Mouse (Mus musculus) thymus, adult 2 months (tissue): Measurements from ENCODE around the gene Klf2. TPM values are rescaled to one million over a fixed set of nuclear protein-coding genes. Genes with fewer than 3 reads are reported as not detected.

Experiments
- DNase-seq: peaks from one replicate; pipeline ENCODE4 v3.0.0; 2021
- H3K27ac ChIP-seq: fragments of 200-500 bp; 2 replicates; pipeline ENCODE4 v1.5.1; 2012; ENCODE audit warnings: low read length, control low read depth; ENCODE audit not compliant: control insufficient read depth, insufficient read depth
- H3K27me3 ChIP-seq: fragments of 200-500 bp; 2 replicates; pipeline ENCODE4 v1.6.1; 2012; ENCODE audit warnings: mild to moderate bottlenecking, low read length, moderate library complexity, mixed read lengths; ENCODE audit not compliant: control insufficient read depth, insufficient read depth
- H3K36me3 ChIP-seq: fragments of 200-500 bp; 2 replicates; pipeline ENCODE4 v1.6.1; 2012; ENCODE audit warnings: mild to moderate bottlenecking, low read length, moderate library complexity; ENCODE audit not compliant: control insufficient read depth, insufficient read depth
- H3K4me1 ChIP-seq: fragments of 200-500 bp; replicated peaks from 2 replicates; pipeline ENCODE4 v1.6.1; 2012; ENCODE audit warnings: low read length; ENCODE audit not compliant: control insufficient read depth, insufficient read depth
- H3K4me3 ChIP-seq: fragments of 200-500 bp; 2 replicates; pipeline ENCODE4 v1.5.1; 2012; ENCODE audit warnings: mild to moderate bottlenecking, low read length, control low read depth, moderate library complexity; ENCODE audit not compliant: control insufficient read depth, insufficient read depth
- CTCF ChIP-seq: fragments of 200-500 bp; IDR thresholded peaks from 2 replicates; pipeline ENCODE4 v1.5.1; 2012; ENCODE audit warnings: mild to moderate bottlenecking, control low read depth, low read length, moderate library complexity, borderline replicate concordance; ENCODE audit not compliant: control insufficient read depth, poor library complexity, insufficient read depth; ENCODE audit errors: extremely low read depth
- POLR2A ChIP-seq: fragments of 200-500 bp; IDR thresholded peaks from 2 replicates; pipeline ENCODE4 v1.6.1; 2012; ENCODE audit warnings: mild to moderate bottlenecking, low read length, control low read depth, moderate library complexity; ENCODE audit not compliant: control insufficient read depth, poor library complexity, insufficient read depth; ENCODE audit errors: extremely low read depth
- WGBS: fragments of 180-500 bp; shearing (Covaris S2); methylation state at CpG from one replicate; pipeline ENCODE4 v1.1.7; 2018; 5-methylcytosine and 5-hydroxymethylcytosine counted together
- polyA plus RNA-seq: library from polyadenylated mRNA; depleted of rRNA; stranded (reverse); fragments of >200 nt; gene quantifications from 2 replicates; pipeline ENCODE4 v1.2.3, GENCODE M21; 2012

The Klf2 gene
- polyA plus RNA-seq, 1 experiment: 62.1 TPM

DNA sequence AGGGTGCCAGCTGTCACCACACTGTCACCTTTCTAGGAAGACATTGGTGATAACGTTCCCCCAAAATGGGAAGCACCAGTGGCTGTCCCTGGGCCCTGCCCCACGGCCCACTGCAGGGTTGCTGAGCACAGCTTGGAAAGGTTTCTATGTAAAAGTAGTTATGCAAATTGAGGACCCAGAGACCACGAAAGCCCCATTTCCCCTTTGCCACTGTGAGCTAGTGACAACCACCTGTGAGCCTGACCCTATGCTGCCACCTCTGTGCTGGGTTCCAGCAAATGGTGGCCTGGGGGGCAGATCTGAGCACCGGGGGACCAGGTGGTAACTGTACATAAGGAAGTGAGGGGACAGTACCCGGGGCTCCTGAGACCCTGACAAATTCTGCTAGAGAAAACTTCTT is 45.0 kb upstream of the Klf2 start:
- Histone ChIP-seq H3K4me3 (no peak overlapping the region), H3K4me1 (peaks cover 37% of the 10 kb centered on the region), H3K36me3 (no peaks in the 10 kb centered on the region), H3K27me3 (no peaks in the 10 kb centered on the region), H3K27ac (no peak overlapping the region)
- TF ChIP-seq CTCF (no peak), POLR2A (no peak)
- DNase-seq: peak; percentile 29
- 11% methylated on average over 5 of the region's 5 CpGs for WGBS

DNA sequence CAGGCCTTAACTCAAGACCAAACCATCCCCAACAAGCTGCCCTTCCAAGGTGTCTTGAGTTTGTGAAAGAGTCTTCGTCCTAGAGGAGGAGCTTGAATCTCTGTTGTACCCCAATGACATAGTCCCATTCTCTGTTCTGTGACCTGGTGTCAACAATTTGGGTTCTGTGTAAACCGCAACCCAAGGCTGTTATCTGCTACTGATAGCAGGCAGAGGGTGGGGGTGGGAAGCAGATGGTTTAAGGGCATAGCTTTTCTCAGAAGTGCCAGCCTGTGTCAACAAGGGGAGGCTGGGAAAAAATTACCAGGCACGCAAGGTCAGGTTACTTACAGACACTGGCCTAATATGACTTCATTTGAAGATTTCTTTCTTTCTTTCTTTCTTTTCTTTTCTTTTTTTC is 41.6 kb upstream of the Klf2 start:
- DNase-seq: no peak
- no peaks in the 10 kb centered on the region for H3K27me3 ChIP-seq
- no peak overlapping the region for H3K4me3 ChIP-seq
- WGBS: 15% methylated on average over 3 of the region's 3 CpGs
- no peak overlapping the region for H3K27ac ChIP-seq
- TF ChIP-seq CTCF: no peak
- no peak for TF ChIP-seq POLR2A
- H3K4me1 ChIP-seq: peaks cover 51% of the 10 kb centered on the region
- H3K36me3 ChIP-seq: no peaks in the 10 kb centered on the region

- Histone ChIP-seq H3K27ac (no peak overlapping the region), H3K4me1 (peaks cover 40% of the 10 kb centered on the region), H3K36me3 (no peaks in the 10 kb centered on the region), H3K27me3 (no peaks in the 10 kb centered on the region), H3K4me3 (no peak overlapping the region)
- WGBS: 8% methylated on average over 7 of the region's 7 CpGs
- DNase-seq: peak; percentile 91
- TF ChIP-seq CTCF: 0 out of 2 replicates have a peak, but pooled peaks have one; percentile 38
- TF ChIP-seq POLR2A: 0 out of 2 replicates have a peak, but pooled peaks have one; percentile 5
These were observed 39.7 kb upstream of the Klf2 start for GRCm38 (mm10) chr8:72279151-72279550.

- H3K4me1 ChIP-seq: peaks cover 40% of the 10 kb centered on the region
- TF ChIP-seq CTCF: no peak
- TF ChIP-seq POLR2A: no peak
- H3K4me3 ChIP-seq: no peak overlapping the region
- no peak overlapping the region for H3K27ac ChIP-seq
- no peaks in the 10 kb centered on the region for H3K27me3 ChIP-seq
- WGBS: 21% methylated on average over 3 of the region's 3 CpGs
- DNase-seq: no peak
- no peaks in the 10 kb centered on the region for H3K36me3 ChIP-seq
These were observed 37.2 kb upstream of the Klf2 start for GRCm38 (mm10) chr8:72281634-72282033.

- no peak overlapping the region for H3K27ac ChIP-seq
- no peaks in the 10 kb centered on the region for H3K36me3 ChIP-seq
- WGBS: 22% methylated on average over 4 of the region's 4 CpGs
- H3K4me1 ChIP-seq: peaks cover 12% of the 10 kb centered on the region
- H3K4me3 ChIP-seq: no peak overlapping the region
- no peaks in the 10 kb centered on the region for H3K27me3 ChIP-seq
- TF ChIP-seq POLR2A (no peak), CTCF (no peak)
- DNase-seq: no peak
These were observed 33.5 kb upstream of the Klf2 start for GRCm38 (mm10) chr8:72285285-72285684.

GRCm38 (mm10) chr8:72289051-72289450 is 29.8 kb upstream of the Klf2 start:
- H3K27ac ChIP-seq: no peak overlapping the region
- no peak for DNase-seq
- no peak overlapping the region for H3K4me3 ChIP-seq
- TF ChIP-seq POLR2A: no peak
- TF ChIP-seq CTCF: no peak
- peaks cover 11% of the 10 kb centered on the region for H3K4me1 ChIP-seq
- no peaks in the 10 kb centered on the region for H3K36me3 ChIP-seq
- no peaks in the 10 kb centered on the region for H3K27me3 ChIP-seq

GRCm38 (mm10) chr8:72291104-72291503 is 27.7 kb upstream of the Klf2 start:
- H3K36me3 ChIP-seq: no peaks in the 10 kb centered on the region
- 17% methylated on average over 2 of the region's 2 CpGs for WGBS
- H3K4me1 ChIP-seq: peaks cover 14% of the 10 kb centered on the region
- no peak overlapping the region for H3K4me3 ChIP-seq
- no peak for TF ChIP-seq POLR2A
- TF ChIP-seq CTCF: no peak
- no peaks in the 10 kb centered on the region for H3K27me3 ChIP-seq
- no peak for DNase-seq
- no peak overlapping the region for H3K27ac ChIP-seq
